28 mouse cellular contexts compared by ENCODE assay signal in the genomic region with DNA sequence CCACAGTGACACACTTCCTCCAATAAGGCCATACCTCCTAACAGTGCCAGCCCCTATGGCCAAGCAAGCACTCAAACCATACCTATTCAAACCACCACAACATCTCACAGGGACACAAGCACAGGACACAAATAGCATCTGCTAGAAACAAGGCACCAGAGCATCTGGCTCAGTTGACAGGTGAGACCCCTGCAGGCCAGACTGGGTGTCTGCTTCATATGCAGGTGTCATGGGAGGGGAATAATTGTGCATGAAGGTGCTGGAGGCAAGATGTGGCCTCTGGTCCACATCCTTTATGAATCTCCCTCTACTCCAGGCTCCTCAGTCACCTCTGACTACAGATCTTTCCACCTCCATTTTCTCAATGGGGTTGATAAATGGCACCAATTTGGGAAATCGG. TPM values are rescaled to one million over a fixed set of nuclear protein-coding genes. Genes with fewer than 3 reads are reported as not detected.
DNase-seq lines count a peak whose midpoint lies in the region; TF ChIP-seq lines count a peak whose summit lies in the region.
"Had no signal": no experiment of that assay in that cellular context is flagged by ENCODE, and none has a peak within 500 bp of the region (broad histone marks: within the 10 kb centered on the region; RNA-seq: fewer than 3 reads in every experiment).

No protein-coding gene starts in this region.

- no peaks in the 10 kb centered on the region for H3K79me2 ChIP-seq in CH12.LX (replicated peaks; ENCODE audit: control insufficient read depth, extremely low read depth, insufficient read depth, poor library complexity, severe bottlenecking)

- DNase-seq in layer of hippocampus, adult 2 months (ENCODE audit: low spot score in 2 of 2) = no peak
- DNase-seq in layer of hippocampus, postnatal 14 days (ENCODE audit: low spot score in 2 of 2) = no peak
- DNase-seq in CH12.LX (ENCODE audit: extremely low read depth) (peak; percentile 16), ES-E14 (ENCODE audit: low read depth, low spot score) (no peak)
- DNase-seq in splenic B cell, adult 2 months (ENCODE audit: low read depth, low spot score) = peak; percentile 8
- no peak for DNase-seq in B cell, adult 2 months
- DNase-seq in right cerebral cortex, adult 18-20 months = no peak
- DNase-seq: adrenal gland, postnatal 10 days; cerebellum, adult 8-10 months; cerebellum, postnatal 36 days; embryo, embryonic 11 days; gastrocnemius, postnatal 10 days; heart, adult 11 months; heart, postnatal 10 days; kidney, adult 2 months; kidney, postnatal 14 days; layer of hippocampus, postnatal 36 days; thymus, adult 2 months had no signal

- no peak overlapping the region for H3K4me2 ChIP-seq in CH12.LX (ENCODE audit: insufficient read depth, low read depth, poor library complexity, severe bottlenecking)
- H3K4me2 ChIP-seq: embryonic facial prominence, embryonic 13.5 days; forebrain, embryonic 12.5 days; heart, embryonic 11.5 days; limb, embryonic 12.5 days had no signal

- 0 out of 2 replicates have a peak, but pooled peaks have one; percentile 7 for TF ChIP-seq CTCF in layer of hippocampus, adult 2 months (conservative IDR thresholded peaks at IDR 0.05)
- TF ChIP-seq CTCF in CH12.LX (conservative IDR thresholded peaks at IDR 0.05 in 1 of 2, IDR thresholded peaks at IDR 0.05 in 1 of 2; ENCODE audit: low read depth in 2 of 2, low read length in 2 of 2) = peak in 1 of 2 experiments; percentile 47; a peak in 1 of 4 replicates

- H3K9ac ChIP-seq in CH12.LX (ENCODE audit: insufficient read depth, low read depth) (no peak overlapping the region), ES-E14 (ENCODE audit: insufficient read depth, low read depth, low read length, poor library complexity, severe bottlenecking) (no peak overlapping the region)
- H3K9ac ChIP-seq: embryonic facial prominence, embryonic 13.5 days; forebrain, embryonic 12.5 days; limb, embryonic 12.5 days had no signal

- H3K36me3 ChIP-seq in CH12.LX (replicated peaks in 1 of 2; ENCODE audit: control insufficient read depth in 1 of 2, insufficient read depth in 1 of 2, low read length in 1 of 2) (no peaks in the 10 kb centered on the region), ES-E14 (ENCODE audit: control insufficient read depth, insufficient read depth, low read length, poor library complexity, severe bottlenecking) (no peaks in the 10 kb centered on the region)
- H3K36me3 ChIP-seq in splenic B cell, adult 2 months (ENCODE audit: control insufficient read depth, insufficient read depth, low read length, poor library complexity, severe bottlenecking) = no peaks in the 10 kb centered on the region
- H3K36me3 ChIP-seq: embryonic facial prominence, embryonic 13.5 days; forebrain, embryonic 12.5 days; G1E; hindbrain, embryonic 10.5 days; limb, embryonic 12.5 days; midbrain, embryonic 10.5 days had no signal

- TF ChIP-seq RAD21 in CH12.LX (IDR thresholded peaks at IDR 0.05; ENCODE audit: low read depth, low read length) = no peak; the same call in none of the 2 replicates

- no peak for TF ChIP-seq POLR2A in CH12.LX (IDR thresholded peaks at IDR 0.05; ENCODE audit: low read depth, low read length)

- TF ChIP-seq EP300 in CH12.LX (IDR thresholded peaks at IDR 0.05; ENCODE audit: low read length) = no peak

- no peaks in the 10 kb centered on the region for H3K9me3 ChIP-seq in CH12.LX (replicated peaks; ENCODE audit: low read length)
- no peaks in the 10 kb centered on the region for H3K9me3 ChIP-seq in ES-E14 (ENCODE audit: control insufficient read depth, insufficient read depth, low read depth, low read length)
- H3K9me3 ChIP-seq: embryonic facial prominence, embryonic 13.5 days; forebrain, embryonic 12.5 days; hindbrain, embryonic 10.5 days; limb, embryonic 12.5 days; midbrain, embryonic 10.5 days had no signal

- H3K27me3 ChIP-seq in CH12.LX (replicated peaks) = peaks cover 4% of the 10 kb centered on the region
- H3K27me3 ChIP-seq in splenic B cell, adult 2 months (ENCODE audit: control insufficient read depth, insufficient read depth, low read length, poor library complexity, severe bottlenecking) = no peaks in the 10 kb centered on the region
- H3K27me3 ChIP-seq: forebrain, embryonic 12.5 days had no signal

- H3K27ac ChIP-seq in layer of hippocampus, adult 2 months = no peak overlapping the region
- H3K27ac ChIP-seq in CH12.LX (ENCODE audit: insufficient read depth, low read depth) = no peak overlapping the region
- no peak overlapping the region for H3K27ac ChIP-seq in ES-E14 (ENCODE audit: insufficient read depth, low read depth, low read length, poor library complexity, severe bottlenecking)
- H3K27ac ChIP-seq: embryonic facial prominence, embryonic 13.5 days; forebrain, embryonic 12.5 days; hindbrain, embryonic 10.5 days; limb, embryonic 12.5 days; macrophage; midbrain, embryonic 10.5 days had no signal

- peaks cover 7 to 22% of the 10 kb centered on the region in 2 experiments; a peak in 2 of 4 replicates for H3K4me1 ChIP-seq in CH12.LX (ENCODE audit: control insufficient read depth in 1 of 2, insufficient read depth in 2 of 2)
- H3K4me1 ChIP-seq in ES-E14 (ENCODE audit: control insufficient read depth in 2 of 2, insufficient read depth in 2 of 2, low read length in 2 of 2, poor library complexity in 1 of 2) = peaks cover 0 to 13% of the 10 kb centered on the region in 2 experiments; a peak in 2 of 4 replicates
- H3K4me1 ChIP-seq: embryonic facial prominence, embryonic 13.5 days had no signal

- no peak overlapping the region for H3K4me3 ChIP-seq in layer of hippocampus, adult 2 months
- no peak overlapping the region for H3K4me3 ChIP-seq in CH12.LX (replicated peaks in 1 of 3; ENCODE audit: low read depth in 2 of 3, low read length in 2 of 3, poor library complexity in 1 of 3)
- H3K4me3 ChIP-seq in ES-E14 (ENCODE audit: insufficient read depth in 1 of 2, low read depth in 1 of 2, low read length in 2 of 2, poor library complexity in 1 of 2, severe bottlenecking in 1 of 2) = peak overlapping the region; percentile 35 to 48; a peak in 3 of 4 replicates
- H3K4me3 ChIP-seq: embryonic facial prominence, embryonic 13.5 days; erythroblast, embryonic 14.5 days; forebrain, embryonic 12.5 days; hindbrain, embryonic 10.5 days; limb, embryonic 12.5 days; midbrain, embryonic 10.5 days had no signal

- in situ Hi-C loops in CH12.LX (cut with MboI; ENCODE audit: low pct_ligation_motif_present, low pct_unique_long_range_greater_than_20kb, low sequenced_read_pairs) (no loop called here), ES-E14 (cut with MboI; ENCODE audit: low sequenced_read_pairs in 2 of 2, unreplicated experiment in 2 of 2) (no loop called here)

- dilution Hi-C loops in CH12.LX (cut with MboI; ENCODE audit: extremely low pct_ligation_motif_present, extremely low pct_unique_long_range_greater_than_20kb, low sequenced_read_pairs) = no loop called here

TF ChIP-seq in CH12.LX, 34 proteins besides CTCF, POLR2A, EP300 and RAD21:
- TF ChIP-seq SIN3A (IDR thresholded peaks at IDR 0.05; ENCODE audit: low read length) (no peak), MAFK (IDR thresholded peaks at IDR 0.05; ENCODE audit: insufficient replicate concordance, low read length) (no peak), ZNF384 (IDR thresholded peaks at IDR 0.05; ENCODE audit: low read depth, low read length) (no peak), ELF1 (IDR thresholded peaks at IDR 0.05; ENCODE audit: low read depth, low read length) (no peak), POLR2AphosphoS2 (IDR thresholded peaks at IDR 0.05; ENCODE audit: low read depth, low read length) (no peak), SMC3 (IDR thresholded peaks at IDR 0.05; ENCODE audit: low read depth, low read length) (no peak; the same call in 1 of the 2 replicates), CHD1 (IDR thresholded peaks at IDR 0.05; ENCODE audit: low read depth, low read length) (no peak)

TF ChIP-seq in ES-E14, 5 proteins besides CTCF, POLR2A, EP300 and RAD21:
- TF ChIP-seq ZC3H11A (IDR thresholded peaks at IDR 0.05; ENCODE audit: borderline replicate concordance, low read depth, low read length) = no peak
- TF ChIP-seq CHD2 (IDR thresholded peaks at IDR 0.05; ENCODE audit: low read depth, low read length) = no peak
- TF ChIP-seq ZNF384 (IDR thresholded peaks at IDR 0.05; ENCODE audit: low read depth, low read length) = no peak
- no peak for TF ChIP-seq HCFC1 (IDR thresholded peaks at IDR 0.05; ENCODE audit: borderline replicate concordance, insufficient read depth, low read length)
- no peak for TF ChIP-seq MAFK (IDR thresholded peaks at IDR 0.05; ENCODE audit: insufficient read depth, low read depth, low read length)

RNA-seq across cellular contexts. Expression of gene Hrh2, which starts 39.5 kb away (rescaled TPM):
- 1 to 10 TPM; 6.3 to 6.9 TPM for total RNA-seq in layer of hippocampus, adult 2 months (2021)
- total RNA-seq in layer of hippocampus, postnatal 14 days (2021) = 1 to 10 TPM; 4.8 to 5.7 TPM
- total RNA-seq in CH12.LX (2012; rRNA removed) (0.04 TPM in 2 replicates), CH12.LX (2014; rRNA removed) (0.07 TPM in 1 of 2 replicates, not detected in the other), ES-E14 (2012; rRNA removed) (0.62 and 0.79 TPM in 2 replicates)
- polyA plus RNA-seq in CH12.LX (2012; ENCODE audit: insufficient read length, low read depth) = 0.20 and 0.30 TPM in 2 replicates
- polyA plus RNA-seq: C2C12; embryonic facial prominence, embryonic 13.5 days; erythroblast, embryonic 14.5 days; forebrain, embryonic 12.5 days; G1E; limb, embryonic 12.5 days had no signal

Comparison
In these comparisons a context has a peak if more than half of its experiments do, and no peak if none do; other contexts are left out.
1. DNase-seq: peak in CH12.LX (single experiment) and splenic B cell, adult 2 months (single experiment); none in layer of hippocampus, adult 2 months (0 of 2), layer of hippocampus, postnatal 14 days (0 of 2), ES-E14 (single experiment), B cell, adult 2 months (0 of 2) and right cerebral cortex, adult 18-20 months (single experiment).
2. H3K4me3 ChIP-seq: peak in ES-E14 (2 of 2); none in layer of hippocampus, adult 2 months (single experiment) and CH12.LX (0 of 3).